Mouse (Mus musculus): ENCODE measurements around the gene Lyar.

- TF ChIP-seq CTCF (IDR thresholded peaks at IDR 0.05) (no peak), POLR2A (IDR thresholded peaks at IDR 0.05; ENCODE audit: insufficient read depth, low read depth, low read length) (no peak), EP300 (IDR thresholded peaks at IDR 0.05; ENCODE audit: insufficient read depth, low read depth, low read length) (no peak)
These were observed 431 bp upstream of the Lyar start for GRCm38 (mm10) chr5:38219771-38220307.
